Mouse (Mus musculus): ENCODE measurements around the gene Ston2.

The Ston2 gene

GRCm38 (mm10) chr12:91787959-91788437, at the start of gene Ston2:
TSS of gene Ston2 (minus strand) at chr12:91788387.
- DNase-seq, result no peak

DNA sequence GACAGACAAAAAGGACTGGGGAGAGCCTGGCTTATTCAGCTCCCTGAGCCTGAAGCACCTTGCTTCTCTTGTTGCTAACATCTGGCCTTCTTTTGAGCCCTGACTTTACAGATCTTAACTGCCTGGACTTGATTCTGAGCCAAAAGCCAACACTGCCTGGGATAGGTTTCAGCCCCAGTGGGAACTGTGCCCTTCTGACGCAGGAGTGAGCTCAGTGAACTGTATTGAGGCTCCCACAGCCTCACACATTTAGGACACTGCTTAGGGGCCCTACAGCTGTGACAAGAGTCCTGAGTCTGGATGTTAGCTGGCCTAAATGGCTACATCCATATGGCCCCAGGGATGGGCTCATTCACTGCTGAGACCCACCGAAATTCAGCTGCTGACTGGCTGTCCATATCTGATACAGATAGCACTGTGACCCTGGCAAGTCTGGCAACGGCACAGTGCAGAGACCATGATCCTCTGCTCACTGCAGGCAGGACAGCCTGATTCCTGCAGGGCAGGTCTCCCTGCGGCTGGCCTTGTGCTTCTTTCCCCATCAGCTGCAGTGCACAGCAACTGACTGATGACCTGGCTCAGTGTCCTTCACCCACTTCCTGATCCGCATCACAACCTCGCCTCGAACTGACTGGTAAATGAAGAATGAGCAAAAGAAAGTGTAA, 49.3 kb upstream of the Ston2 start:
- DNase-seq, result no peak

GRCm38 (mm10) chr12:91833939-91834333, 45.7 kb upstream of the Ston2 start:
- no peak for DNase-seq

DNA sequence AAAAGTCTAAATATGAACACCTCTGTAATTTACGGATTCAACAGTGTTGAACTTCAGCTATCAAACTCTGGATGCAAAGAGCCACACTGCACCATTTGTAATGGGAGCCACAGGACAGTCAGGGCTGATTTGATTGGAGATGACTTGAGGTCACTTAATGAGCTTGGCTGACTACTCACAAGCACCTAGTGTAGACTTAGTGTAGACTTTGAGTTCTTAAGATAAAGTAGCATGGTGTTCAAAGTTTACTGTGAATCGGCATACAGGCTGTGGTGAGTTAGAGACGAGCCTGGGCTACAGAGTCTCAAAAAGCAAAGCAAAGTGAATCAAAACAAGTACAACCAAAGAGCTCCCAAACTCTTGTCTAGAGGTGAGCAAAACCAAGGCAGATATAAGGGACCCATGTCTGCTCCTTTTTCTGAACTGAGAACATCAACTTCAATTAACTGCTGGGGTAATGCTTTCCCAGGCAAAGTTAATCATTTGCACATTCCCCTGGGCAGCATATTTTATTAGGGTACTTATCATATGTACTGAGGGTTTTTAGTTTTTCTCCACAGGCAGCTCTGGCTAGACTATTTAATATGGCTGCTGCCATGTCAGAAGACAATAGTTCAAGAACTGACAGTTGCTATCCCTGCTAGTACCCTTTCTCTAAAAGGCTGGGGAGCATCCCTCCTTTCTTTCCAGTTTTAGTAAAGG, 45.2 kb upstream of the Ston2 start:
- DNase-seq, result no peak

DNA sequence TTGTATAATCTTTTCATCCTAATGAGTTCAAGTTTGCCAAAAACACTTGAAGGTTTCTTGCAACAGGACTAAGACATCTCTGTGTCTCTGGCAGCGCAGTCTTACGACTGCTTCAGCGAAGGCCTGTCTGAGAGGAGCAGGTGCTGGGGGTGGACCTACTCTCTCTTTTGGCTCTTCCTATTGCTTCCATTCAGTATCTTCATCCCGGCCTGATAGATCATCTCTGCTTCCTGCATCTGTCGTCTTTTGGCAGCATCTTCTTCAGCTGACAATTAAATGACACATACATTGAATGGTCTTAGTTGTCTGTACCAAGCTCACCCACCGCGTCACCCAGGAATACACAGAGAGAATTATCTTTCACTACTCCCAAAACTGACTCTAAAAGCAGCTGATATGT, 43.2 kb upstream of the Ston2 start:
- no peak for DNase-seq

GRCm38 (mm10) chr12:91820461-91820860, 32.3 kb upstream of the Ston2 start:
- DNase-seq, result no peak

GRCm38 (mm10) chr12:91818726-91819125, 30.5 kb upstream of the Ston2 start:
- no peak for DNase-seq

DNA sequence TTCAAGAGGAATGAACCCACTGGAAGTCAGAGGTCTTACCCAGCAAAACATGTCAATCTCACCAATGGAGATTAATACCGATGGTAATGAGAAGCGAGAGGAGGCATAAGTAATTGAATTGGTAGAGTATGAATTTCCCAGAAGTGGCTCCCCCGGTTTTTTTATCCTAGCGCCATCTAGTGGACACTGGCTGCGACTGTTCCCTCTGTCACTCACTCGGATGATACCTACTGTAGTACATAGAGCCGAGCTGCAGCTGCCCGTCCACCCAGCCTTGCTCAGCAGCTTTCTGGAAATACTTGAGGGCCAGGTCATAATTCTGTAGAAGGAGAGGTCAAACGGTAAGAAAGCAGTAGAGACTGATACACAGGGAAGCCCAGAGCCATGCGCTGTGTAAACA, 27.8 kb upstream of the Ston2 start:
- peak; percentile 67 for DNase-seq

DNA sequence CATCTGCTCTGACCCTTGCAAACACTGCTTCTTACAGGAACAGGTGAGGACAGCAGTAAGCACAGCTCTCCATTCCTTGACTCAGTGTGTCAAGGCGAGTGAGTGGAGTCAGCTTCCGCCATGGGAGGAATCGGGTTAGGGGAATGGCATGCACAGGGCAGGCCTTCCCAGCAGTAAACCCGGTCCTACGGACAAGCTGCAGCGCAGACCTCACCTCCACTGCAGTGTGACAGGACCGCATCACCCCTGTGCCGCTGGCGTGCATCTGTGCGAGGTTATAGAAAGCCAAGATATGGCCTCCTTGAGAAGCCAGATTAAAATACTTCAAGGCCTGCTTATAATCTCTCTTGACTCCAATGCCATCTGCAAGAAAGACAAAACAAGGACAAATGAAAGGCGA, 27.4 kb upstream of the Ston2 start:
- DNase-seq, result no peak

- no peak for DNase-seq
These were observed 20.7 kb upstream of the Ston2 start for GRCm38 (mm10) chr12:91808911-91809310.

DNA sequence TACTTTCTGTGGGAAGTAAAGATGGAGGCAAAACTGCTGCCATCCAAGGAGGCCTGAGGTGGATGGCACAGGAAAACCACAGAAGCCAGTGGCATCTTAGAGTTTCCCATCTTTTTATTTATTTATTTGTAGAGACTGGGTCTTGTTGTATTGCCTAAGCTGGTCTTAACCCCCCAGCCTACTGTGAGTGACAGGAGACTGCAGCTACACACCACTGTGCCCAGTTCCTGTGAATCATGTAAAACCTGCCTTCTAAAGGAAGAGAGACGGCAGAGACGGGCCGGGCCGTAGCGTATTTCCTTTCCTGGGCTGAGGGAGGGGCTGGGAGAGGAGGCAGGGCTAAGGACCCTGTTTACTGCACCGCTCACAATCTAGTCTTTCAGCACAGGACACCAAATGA, 19.6 kb upstream of the Ston2 start:
- DNase-seq, result no peak

- DNase-seq, result peak; percentile 35
These were observed 18.9 kb upstream of the Ston2 start for GRCm38 (mm10) chr12:91807095-91807494.

DNA sequence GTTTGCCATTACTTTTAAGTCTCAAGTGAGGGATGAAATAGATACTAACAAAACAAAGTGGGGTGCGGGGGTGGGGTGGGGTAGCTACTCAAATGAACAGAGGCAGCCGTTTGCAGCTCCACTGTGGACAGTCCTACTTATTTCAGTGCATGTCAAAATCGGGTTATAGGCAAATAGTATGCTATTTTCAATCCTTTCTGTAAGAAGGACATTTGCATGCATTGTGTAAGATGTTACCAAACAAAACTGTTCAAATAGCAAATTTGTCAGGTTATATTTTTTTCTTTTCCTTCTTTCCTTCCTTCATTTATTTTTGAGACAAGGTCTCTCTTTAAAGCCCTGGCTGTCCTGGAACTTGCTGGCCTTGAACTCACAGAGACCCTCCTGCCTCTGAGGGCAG, 16.1 kb upstream of the Ston2 start:
- DNase-seq, result no peak

DNA sequence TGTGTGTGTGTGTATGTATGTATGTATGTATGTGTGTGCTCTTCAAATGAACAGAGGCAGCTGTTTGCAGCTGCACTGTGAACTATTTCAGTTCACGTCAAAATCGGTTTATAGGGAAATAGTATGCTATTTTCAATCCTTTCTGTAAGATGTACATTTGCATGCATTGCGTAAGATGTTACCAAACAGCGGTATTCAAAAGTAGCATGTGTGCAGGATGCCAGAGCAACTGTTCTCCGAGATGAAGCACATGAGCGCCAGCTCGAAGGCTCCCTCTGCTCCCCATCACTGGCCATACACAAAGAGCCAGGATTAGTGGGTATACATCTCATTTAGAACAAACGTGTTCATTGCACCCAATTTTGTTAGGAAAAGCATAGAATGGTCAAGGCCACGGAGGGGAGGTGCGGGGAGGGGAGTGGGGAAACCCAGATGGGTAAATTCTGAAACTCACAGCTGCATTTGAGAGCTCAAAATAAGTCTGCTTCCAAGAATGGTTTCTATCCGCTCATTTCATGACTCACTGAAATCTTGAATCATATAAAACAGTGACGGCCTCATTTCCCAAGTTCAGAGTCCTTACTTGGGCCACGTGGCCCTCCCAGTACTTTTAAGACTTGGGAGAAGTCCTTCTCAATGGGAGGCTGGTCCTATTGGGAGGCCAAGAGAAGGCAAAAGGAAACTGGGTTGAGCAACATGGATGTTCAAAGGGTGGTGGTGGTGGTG, 15.2 kb upstream of the Ston2 start:
- no peak for DNase-seq

DNA sequence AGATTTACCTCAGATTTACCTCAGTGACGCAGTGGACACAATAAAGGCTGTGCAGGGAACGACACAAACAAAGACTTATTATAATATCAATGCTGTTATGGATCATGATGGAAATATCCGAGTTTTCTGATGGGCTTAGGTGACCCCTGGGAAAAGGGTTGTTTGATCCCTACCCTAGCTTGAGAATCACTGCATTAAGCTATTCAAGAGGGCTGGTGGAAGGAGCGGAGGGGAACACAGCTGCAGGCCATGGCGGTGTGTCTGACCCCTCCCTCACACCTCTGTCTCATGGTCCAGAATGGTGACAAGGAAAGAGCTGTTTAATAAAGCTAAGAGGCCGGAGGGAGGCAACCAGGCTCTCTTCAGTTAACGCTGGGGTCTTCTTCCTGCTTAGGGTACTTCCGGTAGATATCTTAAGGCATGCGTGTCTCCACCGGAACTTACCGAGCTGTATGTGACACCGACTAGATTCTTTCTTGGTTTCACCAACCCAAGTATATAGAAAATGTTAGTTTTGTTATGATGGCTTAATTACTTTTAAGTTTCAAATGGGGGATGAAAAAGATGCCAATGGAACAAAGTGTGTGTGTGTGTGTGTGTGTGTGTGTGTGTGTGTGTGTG, 14.5 kb upstream of the Ston2 start:
- DNase-seq, result no peak

DNA sequence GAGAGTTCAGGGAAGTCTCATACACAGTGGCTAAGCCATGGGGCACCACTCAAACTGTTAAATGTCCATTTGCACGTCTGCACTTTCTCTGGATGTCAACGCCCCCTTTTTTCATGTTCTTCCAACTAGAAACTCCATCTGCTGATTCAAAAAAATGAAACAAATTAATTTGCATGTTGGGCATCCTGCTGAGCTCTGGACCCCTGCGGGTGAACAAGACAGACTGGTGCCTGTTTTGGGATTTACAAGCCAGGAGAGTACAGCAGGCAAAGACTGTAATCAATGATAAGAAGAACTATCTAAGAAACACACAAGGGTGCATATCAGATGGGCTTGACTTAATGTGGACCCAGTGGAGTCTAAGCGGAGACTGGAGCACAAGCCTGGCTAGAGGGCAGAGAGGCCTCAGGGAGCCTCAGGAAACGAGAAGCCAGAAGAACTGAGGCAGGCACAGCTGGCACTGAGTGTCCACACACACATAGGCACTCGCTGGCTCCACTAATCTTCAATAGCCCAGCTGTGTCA, 12.7 kb upstream of the Ston2 start:
- no peak for DNase-seq

GRCm38 (mm10) chr12:91799821-91800335, 11.7 kb upstream of the Ston2 start:
- no peak for DNase-seq

DNA sequence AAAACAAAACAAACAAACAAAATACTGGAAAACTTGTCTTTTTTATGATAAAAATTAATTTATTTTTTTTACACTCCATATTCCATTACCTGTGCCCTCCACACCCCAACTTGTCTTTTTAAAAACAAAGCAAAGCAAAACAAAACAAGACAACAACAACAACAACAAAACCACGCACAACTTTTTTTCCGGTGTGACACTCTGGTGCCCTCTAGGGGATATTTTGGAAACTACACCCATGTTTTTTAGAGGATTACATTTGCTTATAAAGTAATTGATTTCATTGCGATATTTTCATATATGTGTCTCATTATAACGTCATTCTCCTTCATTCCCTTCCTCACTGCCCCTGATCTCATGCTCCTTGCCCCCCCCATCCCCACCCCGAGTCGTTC, 11.2 kb upstream of the Ston2 start:
- DNase-seq, result no peak

DNA sequence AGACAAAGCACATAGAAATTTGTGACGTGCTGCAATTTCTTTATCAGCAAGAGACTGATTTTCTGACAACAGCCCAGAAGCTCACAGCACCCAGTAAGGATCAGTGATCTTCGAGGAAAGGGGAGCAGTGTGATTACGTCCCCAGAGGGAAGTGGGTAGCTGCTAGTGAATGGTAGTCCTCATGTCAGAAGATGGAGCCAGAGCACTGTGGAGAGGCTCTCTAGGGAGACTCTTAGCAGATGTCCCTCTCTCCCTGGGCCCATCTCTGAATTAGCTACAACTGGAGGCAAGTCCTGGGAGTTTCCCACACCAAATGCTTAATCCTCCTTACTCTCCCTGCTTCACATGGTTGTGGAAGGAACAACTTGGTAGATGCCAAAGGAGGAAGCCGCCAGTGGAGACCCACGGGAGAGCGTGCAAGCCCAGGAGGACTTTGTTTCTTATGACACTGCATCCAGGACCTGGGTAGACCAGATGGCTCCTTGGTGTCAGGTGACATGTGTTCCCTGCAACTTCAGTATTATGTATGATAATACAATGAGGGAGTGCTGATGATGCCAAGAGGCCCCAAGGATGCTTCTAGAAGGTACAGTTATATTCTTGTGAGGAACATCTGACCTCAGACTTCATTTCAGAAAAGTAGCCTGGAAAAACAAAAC, 10.7 kb upstream of the Ston2 start:
- peak; percentile 68 for DNase-seq

GRCm38 (mm10) chr12:91796774-91797173, 8.6 kb upstream of the Ston2 start:
- DNase-seq, result no peak

DNA sequence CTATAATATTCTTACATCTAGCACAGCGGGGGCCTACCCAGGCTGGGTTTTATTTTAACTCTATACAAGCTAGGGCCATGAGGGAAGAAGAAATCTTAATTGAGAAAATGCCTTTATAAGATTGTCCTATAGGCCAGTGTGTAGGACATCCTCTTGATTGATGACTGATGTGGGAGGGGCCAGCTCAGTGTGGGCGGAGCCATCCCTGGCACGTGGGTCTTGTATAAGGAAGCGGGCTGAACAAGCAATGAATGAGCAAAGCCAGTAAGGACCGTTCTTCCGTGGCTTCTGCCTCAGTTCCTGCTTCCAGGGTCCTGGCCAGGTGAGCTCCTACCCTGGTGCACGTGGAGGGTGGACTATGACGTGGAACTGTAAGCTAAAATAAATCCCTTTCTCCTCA, 5.1 kb upstream of the Ston2 start:
- DNase-seq, result no peak

DNA sequence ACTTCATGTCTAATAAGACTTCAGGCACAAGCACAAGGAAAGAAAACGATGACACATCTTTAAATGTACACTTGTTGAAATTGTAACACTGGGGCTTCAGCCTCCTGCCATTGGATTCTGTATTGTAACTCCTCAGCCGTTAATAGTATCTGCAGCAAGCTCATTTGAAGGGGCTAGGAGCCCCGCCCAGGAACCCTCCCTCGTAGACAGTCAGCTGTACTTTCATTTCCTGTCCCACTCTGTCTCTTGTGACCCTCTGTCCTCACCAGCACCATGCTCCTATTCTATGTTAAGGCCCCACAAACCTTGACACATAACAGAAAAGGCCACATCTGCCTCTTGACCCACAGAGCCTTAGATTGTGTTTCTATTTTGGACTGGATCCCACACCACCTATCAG, 3.6 kb upstream of the Ston2 start:
- DNase-seq, result no peak

- DNase-seq, result peak; percentile 77
These were observed 1.6 kb upstream of the Ston2 start for GRCm38 (mm10) chr12:91789801-91790200.
